Mouse (Mus musculus) urinary bladder, adult 18-20 months (tissue): ENCODE measurements around the gene Ptger3.
A peak's percentile ranks its signal among the peaks of the same experiment; 100 is the strongest.

ENCODE experiments used
- DNase-seq, 2 experiments: peaks; one replicate each; pipeline ENCODE4 v3.0.0; 2022; ENCODE audit warnings: low spot score in 2 of 2, mixed read lengths in 2 of 2

Gene Ptger3

DNA sequence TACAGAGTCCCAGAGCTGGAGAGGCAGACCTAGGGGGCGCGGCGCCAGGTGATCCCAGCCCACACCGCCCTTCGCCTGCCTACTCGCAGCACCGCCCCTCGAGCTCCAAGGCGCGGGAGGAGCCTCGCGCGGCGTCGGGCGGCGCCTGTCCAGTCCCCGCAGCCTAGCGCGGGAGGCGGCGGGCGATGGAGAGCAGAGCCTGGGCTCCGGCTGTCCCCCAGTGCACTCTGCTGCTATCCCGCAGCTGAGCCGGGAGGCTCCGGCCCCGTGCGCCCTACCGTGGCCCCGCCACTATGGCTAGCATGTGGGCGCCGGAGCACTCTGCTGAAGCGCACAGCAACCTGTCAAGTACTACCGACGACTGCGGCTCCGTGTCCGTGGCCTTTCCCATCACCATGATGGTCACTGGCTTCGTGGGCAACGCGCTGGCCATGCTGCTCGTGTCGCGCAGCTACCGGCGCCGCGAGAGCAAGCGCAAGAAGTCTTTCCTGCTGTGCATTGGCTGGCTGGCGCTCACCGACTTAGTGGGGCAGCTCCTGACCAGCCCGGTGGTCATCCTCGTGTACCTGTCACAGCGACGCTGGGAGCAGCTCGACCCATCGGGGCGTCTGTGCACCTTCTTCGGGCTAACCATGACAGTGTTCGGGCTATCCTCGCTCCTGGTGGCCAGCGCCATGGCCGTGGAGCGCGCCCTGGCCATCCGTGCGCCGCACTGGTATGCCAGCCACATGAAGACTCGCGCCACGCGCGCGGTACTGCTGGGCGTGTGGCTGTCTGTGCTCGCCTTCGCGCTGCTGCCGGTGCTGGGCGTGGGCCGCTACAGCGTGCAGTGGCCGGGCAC lies at the start of gene Ptger3:
Gene Ptger3 (plus strand): TSS at position 168 of the 841 bp plus-strand sequence.
- DNase-seq = peak in 1 of 2 experiments; percentile 3

GRCm38 (mm10) chr3:157517992-157518391 lies 48.7 kb upstream of the Ptger3 start:
- no peak for DNase-seq

DNA sequence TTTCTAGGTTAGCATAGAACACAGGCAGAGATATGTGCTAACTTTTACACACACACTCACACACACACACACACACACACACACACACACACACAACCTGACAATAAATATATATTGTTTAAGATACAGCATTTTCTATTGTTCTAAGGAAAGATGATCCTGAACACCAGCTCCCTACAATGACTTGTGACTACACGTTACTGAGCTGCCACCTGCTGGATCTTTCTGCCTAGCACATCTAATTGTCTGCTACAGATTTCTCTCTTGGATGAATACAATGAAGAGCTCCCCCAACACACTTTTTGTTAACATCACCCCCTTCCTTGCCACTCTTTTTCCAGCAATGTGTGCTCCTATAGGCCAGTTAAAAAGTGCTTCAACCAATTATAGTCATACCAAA lies 46.3 kb upstream of the Ptger3 start:
- peak; percentile 9 to 37 for DNase-seq

- DNase-seq = no peak
Measured at GRCm38 (mm10) chr3:157523834-157524233, 42.9 kb upstream of the Ptger3 start.

- no peak for DNase-seq
Measured at GRCm38 (mm10) chr3:157531585-157531984, 35.1 kb upstream of the Ptger3 start.

DNA sequence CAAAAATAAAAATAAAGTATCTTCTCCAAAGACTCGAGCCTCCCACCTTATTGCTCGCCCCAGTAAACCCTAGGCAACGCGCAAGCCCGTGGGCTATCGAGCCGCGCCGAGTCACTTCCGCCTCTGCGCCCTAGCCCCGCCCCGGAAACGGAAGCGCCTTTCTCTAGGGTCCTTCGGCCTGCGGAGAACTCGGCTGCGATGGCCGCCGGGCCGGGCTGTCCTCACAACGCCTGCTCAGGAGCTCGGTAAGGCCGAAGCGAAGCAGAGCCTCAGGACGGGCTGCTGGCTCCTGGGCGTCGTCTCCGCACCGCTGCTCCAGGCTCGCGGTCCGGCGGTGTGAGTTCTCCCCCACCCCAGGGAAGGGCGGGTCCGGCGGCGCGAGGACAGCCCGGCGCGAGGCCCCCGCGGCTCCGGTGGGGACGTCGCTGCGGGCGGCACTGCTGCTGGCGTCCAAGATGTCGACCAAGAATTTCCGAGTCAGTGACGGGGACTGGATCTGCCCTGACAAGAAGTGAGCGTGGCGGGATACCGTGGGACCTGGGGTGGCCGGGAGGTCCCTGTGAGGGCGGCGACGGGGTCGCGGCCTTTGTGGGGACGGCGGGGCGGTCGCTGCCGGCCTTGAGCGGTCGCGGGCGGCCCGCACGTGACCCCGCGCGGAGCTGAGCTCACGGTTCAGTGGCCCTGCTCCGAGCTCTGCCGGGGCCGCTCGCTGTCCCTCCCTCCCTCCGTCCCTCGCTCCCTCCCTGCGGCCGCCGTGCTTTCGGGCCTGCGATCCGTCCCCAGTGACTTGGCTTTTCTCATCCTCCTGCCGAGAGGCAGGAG lies 32.5 kb upstream of the Ptger3 start, which contains the start of gene Zranb2:
Gene Zranb2 (plus strand): TSS at position 197 of the 822 bp plus-strand sequence.
- peak; percentile 88 for DNase-seq

DNA sequence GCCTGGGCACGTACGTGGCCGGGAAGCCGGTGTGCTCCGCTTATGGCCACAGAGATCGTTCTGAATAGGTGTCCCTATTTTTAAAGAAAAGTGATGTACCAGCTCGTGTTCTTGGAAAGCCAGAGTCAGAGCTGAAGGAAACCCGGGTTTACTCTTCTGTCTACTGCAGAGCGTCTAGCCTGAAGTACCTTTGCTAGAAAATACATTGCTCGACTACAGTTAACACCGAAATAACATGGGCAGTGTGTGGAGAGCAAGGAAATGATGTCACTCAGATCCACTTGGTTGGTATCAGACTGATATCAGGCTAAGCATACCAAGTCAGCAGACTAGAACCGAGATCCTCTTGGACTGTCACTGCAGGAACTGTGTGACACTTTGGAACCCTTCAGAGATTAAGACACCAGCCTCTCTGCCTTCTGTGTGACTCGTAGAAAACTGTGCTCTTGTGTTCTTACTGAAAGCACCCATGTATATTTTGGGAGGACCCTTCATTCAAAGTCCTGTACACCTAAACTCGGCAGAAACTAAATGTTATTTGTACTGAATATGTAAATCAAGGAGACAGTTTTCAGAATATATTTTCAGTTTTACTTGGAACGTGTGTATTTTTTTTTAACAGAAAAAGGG lies 31.8 kb upstream of the Ptger3 start:
- peak in 1 of 2 experiments; percentile 0 for DNase-seq

- DNase-seq = no peak
Measured at GRCm38 (mm10) chr3:157549323-157549722, 17.4 kb upstream of the Ptger3 start.

DNA sequence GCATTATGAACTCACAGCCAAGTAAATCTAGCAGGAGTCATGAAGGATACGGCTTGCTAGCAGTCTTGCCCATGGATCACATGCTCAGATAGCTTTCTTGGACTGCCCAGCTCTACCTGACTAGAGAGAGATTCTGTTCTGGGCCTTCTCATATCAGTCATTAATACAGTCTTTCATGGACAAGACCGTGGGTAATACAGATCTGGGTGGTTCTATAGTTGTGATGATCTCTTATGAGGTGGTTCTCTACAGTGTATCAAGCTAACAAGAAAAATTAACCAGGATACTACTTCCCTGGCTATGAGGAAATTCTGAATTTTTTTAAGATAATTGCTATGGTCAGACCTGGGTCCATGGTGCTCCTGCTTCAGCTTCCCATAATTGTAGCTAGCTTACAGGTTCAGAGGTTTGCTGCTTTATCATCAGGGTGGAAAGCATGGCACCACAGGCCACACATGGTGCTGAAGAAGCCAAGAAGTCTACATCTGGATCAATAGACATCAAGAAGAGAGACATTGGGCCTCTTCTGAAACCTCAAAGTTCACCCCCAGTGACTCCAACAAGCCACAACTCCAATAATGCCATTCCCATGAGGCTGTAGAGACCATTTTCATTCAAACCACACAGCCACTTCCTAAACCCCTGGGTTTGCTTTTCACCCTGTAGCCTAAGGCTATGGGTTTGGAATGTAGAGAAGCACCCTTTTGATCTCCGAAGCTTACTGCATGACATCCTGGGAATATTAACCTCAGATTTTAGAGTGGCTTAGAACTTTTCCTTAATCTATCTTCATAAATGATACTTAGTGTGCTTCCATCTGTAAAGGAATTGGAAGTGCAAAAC lies 16.7 kb upstream of the Ptger3 start:
- no peak for DNase-seq

DNA sequence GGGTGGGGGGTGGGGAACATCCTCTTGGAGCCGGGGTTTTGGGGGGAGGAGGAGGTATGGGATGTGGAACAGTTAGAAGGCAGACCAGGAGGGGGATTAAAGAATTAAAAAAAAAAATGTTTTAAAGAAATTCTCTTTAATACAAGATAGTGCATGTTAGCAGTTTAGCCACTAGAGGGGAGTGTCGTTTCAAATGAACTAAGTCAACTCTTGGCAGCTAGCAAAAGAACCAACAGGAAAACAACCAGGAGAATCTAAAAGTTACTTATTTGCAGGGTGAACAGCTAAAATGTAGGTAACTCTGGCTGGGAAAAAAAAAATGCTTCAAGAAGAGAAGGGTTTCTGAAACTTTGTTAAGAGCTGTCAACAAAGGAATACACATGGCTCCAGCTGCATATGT lies 1.5 kb upstream of the Ptger3 start:
- no peak for DNase-seq

GRCm38 (mm10) chr3:157567566-157568132 lies 957 bp downstream of the Ptger3 start:
- DNase-seq = peak in 1 of 2 experiments; percentile 8

GRCm38 (mm10) chr3:157572011-157572410 lies 5.3 kb downstream of the Ptger3 start:
- DNase-seq = no peak

GRCm38 (mm10) chr3:157575441-157576342 lies 9.0 kb downstream of the Ptger3 start:
- no peak for DNase-seq

DNA sequence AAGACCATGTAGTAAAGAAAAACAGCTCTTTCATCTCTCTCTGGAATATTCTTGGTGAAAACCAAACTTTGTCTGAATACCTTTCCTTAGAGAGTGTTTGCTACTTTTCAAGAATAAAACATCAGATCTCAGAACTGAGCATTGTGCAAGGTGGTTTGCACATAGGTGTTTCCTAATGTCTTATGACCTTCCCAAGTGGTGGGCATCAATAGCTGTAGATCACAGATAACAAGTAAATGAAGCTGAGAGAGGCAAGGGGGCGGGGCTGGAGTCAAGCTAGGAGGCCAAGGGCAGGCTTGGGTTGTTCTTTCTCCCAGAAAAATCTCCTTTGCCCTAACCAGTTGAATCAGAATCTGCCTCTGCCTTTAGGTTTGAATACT lies 9.6 kb downstream of the Ptger3 start:
- no peak for DNase-seq

- no peak for DNase-seq
Measured at GRCm38 (mm10) chr3:157576862-157577261, 10.2 kb downstream of the Ptger3 start.

DNA sequence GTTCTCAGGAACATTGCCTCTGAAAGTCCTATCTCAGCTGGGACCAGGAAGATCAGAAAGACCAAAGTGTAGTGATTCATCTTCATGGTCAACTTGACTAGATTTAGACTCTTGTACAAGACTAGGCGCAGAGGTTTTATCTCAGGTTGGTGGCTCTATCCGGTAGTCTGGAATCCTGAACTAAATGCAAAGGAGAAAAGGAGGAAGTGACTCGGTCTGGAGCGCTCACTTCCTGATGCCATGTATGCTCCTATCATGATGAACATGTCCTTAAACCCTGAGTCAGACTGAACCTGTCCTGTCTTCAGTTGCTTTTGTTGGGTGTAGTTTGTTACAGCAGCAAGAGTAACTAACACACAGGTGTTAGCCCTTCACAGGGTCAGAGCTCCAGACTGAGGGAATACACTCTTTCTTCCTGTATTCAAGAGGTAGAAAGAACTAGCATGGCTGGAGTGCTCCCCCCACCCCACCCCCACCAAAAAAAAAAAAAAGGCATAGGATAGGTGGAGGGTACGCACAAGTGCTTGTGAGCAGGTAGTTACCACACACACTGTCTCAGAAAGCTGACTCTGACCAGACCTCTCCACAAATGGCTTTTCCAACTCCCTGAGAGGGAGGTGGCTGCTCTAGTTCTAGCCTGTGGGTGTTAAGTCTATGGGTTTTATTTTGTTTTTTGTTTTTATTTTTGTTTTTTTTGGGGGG lies 11.9 kb downstream of the Ptger3 start:
- DNase-seq = no peak

GRCm38 (mm10) chr3:157579376-157579775 lies 12.7 kb downstream of the Ptger3 start:
- DNase-seq = no peak

GRCm38 (mm10) chr3:157580299-157580698 lies 13.6 kb downstream of the Ptger3 start:
- no peak for DNase-seq

DNA sequence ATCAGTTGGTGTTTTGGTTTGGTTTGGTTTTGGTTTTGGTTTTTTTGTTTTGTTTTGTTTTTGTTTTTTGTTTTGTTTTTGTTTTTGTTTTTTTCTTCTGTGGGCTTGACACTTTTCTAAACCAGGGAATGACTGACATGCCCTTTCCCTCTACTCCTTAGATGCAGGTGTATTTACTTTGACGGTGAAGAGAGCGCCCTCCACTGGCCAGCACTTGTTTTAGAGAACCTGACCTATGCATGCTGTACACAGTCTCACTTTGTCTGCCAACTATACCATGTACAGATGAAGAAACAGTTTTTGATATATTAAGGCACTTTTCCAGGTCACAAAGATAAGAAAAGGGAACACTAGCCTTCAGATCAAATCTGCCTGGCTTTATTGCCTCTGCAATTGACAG lies 15.1 kb downstream of the Ptger3 start:
- no peak for DNase-seq
